Mouse (Mus musculus) cerebral cortex, adult 2 months (tissue): Measurements from ENCODE around the gene Aph1b.

Experiments used
- WGBS: fragments of 180-500 bp; shearing (Covaris S2); methylation state at CpG from one replicate; pipeline ENCODE4 v1.1.7; 2018; 5-methylcytosine and 5-hydroxymethylcytosine counted together

Aph1b gene

GRCm38 (mm10) chr9:66736551-66736950 is 58.7 kb downstream of the Aph1b start:
- 95% methylated on average over 2 of the region's 2 CpGs for WGBS

GRCm38 (mm10) chr9:66736016-66736415 is 59.3 kb downstream of the Aph1b start:
- WGBS: 92% methylated on average over 3 of the region's 3 CpGs

DNA sequence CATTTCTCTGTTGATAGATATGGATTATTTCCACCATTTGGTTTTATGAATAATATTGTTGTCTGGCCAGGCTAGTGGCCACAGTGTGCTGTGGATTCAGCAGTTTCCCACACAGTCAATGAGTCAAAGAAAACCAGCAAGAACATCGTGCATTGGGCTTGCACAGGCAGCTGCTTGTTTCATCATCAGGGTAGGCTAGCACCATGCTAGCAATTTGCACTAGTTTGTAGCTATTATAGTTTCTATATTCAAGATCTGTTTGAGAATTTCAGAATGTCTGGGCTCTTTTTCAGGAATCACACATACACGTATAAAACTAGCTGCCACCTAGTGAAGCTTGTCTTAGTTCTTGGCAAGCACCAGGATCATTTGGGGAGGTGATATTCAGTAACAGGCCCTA is 60.2 kb downstream of the Aph1b start:
- WGBS: 50% methylated on average over 2 of the region's 2 CpGs

- WGBS: 91% methylated on average over 6 of the region's 6 CpGs
Observed at GRCm38 (mm10) chr9:66734568-66734967, 60.7 kb downstream of the Aph1b start.

- 33% methylated on average over 15 of the region's 15 CpGs for WGBS
Observed at GRCm38 (mm10) chr9:66732791-66733691, 62.2 kb downstream of the Aph1b start.

DNA sequence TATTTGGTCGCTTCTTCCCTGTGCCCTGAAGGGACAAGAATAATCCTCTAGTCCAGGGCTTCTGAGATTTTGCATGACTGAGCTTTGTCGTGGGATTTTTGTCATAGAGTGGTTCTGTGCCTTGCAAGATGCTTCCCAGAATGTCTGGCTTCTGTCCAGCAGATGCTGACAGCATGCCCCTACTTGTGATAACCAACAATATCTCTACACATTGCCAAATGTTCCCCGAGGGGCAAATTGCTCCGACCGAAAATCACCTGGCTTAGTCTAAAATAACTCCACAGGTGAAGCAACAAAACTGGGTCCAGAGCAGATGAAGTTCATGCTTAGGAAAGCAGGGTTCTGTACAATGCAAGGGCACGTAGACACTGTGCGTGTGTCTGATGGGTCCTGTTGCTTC is 64.0 kb downstream of the Aph1b start:
- WGBS: 73% methylated on average over 7 of the region's 7 CpGs

GRCm38 (mm10) chr9:66730556-66730955 is 64.7 kb downstream of the Aph1b start:
- WGBS: 76% methylated on average over 3 of the region's 3 CpGs

- WGBS: 72% methylated on average over 7 of the region's 7 CpGs
Observed at GRCm38 (mm10) chr9:66727333-66727732, 68.0 kb downstream of the Aph1b start.

- WGBS: 77% methylated on average over 3 of the region's 3 CpGs
Observed at GRCm38 (mm10) chr9:66725591-66725990, 69.7 kb downstream of the Aph1b start.
